Mouse (Mus musculus): ENCODE data around the gene Krtcap2.

Gene Krtcap2

GRCm38 (mm10) chr3:89225321-89225815, 20.4 kb upstream of the Krtcap2 start:
- no peak for DNase-seq (ENCODE audit: low spot score in 2 of 2)

- no peak for DNase-seq (ENCODE audit: low spot score in 2 of 2)
Measured at GRCm38 (mm10) chr3:89225918-89226317, 19.8 kb upstream of the Krtcap2 start.

GRCm38 (mm10) chr3:89226361-89226760, 19.4 kb upstream of the Krtcap2 start:
- DNase-seq (ENCODE audit: low spot score in 2 of 2): no peak

DNA sequence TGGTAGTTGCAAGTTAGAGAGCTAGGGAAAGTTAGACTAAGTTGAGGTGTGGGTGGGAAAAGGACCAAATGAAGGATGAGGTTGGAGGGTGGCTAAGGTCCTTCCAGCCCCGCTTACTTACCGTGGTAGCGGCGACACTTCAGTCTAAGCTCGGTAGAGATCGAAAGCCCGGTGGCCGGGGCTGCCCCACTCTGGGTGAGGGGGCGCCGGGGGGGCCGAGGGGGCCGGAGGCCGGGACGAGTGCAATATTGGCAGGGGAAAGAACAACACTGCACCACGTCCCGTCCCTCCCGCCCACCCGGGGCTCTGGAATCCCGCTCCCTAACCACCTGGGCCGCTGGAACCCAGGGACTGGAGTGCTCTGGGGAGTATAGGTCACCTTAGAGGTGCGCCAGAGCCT, 18.9 kb upstream of the Krtcap2 start, which contains the start of gene Mtx1:
Mtx1 (minus strand) TSS at position 189 of the 400 bp plus-strand sequence.
- DNase-seq (ENCODE audit: low spot score in 2 of 2): no peak

DNA sequence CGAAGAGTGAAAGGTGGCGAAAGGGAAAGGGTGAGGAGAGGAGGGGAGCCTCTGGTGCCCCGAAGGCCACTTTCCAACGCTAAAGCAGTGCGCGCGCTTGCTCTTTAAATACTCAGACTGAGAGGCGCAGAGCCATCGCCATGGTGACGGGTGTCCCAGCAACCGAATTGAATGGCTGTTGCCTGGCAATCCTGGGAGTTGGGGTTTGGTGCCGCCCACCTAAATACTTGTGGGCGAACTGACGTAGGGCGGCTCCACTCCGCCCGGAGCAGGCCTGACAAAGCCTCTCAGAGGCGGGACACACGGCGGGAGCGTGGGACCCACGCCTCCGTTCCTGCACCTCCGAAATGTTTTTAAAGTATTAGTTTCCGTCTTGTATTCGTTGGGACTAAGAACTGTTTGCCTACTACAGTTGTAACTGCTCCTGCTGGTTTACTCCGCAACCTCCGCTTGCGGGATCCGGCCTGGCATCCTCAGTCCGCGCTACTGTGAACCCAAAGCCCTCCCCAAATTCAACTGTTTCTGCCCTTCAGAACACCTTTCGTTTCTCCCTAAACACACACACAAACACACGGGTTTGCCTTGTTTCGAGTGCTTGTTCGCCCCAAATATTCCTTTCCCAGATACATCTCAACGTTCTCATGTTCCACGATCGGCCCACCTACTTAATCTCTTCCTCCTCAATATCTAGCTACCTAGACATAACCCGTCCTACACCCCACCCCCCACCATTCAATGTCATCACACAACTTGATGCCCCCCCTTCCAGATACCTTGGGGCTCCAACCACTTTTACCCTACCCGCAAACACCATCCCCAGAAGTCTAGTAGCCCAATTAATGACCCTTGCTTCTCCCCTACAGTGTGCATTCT, 18.2 kb upstream of the Krtcap2 start:
- DNase-seq (ENCODE audit: low spot score in 2 of 2): peak; percentile 69 to 74

- peak; percentile 86 to 88 for DNase-seq (ENCODE audit: low spot score in 2 of 2)
Measured at GRCm38 (mm10) chr3:89228180-89228549, 17.6 kb upstream of the Krtcap2 start.

DNA sequence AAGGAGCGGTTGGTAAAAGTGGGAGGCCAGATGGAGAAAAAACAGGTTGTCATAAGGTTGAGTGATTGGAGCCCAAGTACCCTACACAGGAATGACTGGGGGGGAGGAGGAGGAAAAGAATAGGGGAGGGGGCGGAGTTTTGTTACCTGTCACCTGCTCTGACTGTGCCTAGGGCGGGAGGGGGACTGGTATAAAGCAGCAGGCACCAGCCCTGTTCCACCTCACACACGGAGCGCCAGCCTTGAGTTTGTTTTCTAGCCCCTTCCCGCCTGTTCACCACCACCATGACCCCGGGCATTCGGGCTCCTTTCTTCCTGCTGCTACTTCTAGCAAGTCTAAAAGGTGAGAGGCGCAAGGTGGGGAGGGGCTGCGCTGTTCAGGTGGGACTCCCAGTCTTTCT, 16.9 kb upstream of the Krtcap2 start, which contains the start of gene Muc1:
Muc1 (plus strand) TSS at position 222 of the 400 bp plus-strand sequence.
- no peak for DNase-seq (ENCODE audit: low spot score in 2 of 2)

DNA sequence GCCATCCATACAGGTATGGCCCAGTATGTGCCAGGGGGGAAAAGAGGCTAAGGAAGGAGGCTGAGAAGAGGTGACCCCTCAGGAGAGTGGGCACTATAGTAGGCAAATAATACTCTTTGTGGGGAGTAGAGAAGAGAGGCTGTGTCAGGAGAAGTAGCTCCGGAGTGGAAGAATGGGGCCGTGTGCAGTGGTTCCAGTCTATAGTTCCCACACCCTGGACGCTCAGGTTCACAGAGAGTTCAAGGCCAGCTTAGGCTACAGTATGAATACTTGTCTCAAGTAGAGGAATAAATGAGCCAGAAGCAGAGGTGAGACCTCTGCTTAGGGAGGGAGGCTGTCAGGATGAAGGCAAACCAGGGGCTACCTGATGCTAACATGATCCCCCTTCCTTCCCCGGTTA, 16.5 kb upstream of the Krtcap2 start:
- no peak for DNase-seq (ENCODE audit: low spot score in 2 of 2)

GRCm38 (mm10) chr3:89230561-89230960, 15.2 kb upstream of the Krtcap2 start:
- DNase-seq (ENCODE audit: low spot score in 2 of 2): peak; percentile 68 to 87

DNA sequence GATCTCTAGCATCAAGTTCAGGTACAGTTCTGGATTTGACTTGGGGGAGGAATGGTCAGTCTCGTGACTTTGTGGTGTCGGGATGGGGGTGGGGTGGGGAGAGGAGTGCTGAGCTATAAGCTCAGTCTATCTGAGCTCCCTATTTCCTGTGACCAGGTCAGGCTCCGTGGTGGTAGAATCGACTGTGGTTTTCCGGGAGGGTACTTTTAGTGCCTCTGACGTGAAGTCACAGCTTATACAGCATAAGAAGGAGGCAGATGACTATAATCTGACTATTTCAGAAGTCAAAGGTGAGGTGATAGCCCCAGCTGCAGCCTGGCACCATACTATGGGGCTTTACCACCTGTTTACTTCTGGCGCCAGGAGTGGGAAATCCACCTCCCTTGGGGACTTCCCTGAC, 14.4 kb upstream of the Krtcap2 start:
- peak; percentile 73 to 84 for DNase-seq (ENCODE audit: low spot score in 2 of 2)

DNA sequence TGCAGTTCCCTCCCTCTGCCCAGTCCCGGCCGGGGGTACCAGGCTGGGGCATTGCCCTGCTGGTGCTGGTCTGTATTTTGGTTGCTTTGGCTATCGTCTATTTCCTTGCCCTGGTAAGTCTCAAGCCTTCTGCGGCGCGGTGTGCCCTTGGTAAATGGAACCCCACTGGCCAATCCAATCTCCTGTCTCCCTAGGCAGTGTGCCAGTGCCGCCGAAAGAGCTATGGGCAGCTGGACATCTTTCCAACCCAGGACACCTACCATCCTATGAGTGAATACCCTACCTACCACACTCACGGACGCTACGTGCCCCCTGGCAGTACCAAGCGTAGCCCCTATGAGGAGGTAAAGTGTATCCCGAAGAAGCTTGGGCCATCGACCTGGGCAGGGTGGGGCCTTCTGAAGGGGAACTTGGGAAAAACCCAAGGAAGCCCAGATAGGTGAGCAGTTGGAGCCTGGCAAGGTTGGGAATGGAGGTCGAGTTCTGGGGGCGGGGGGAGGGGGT, 13.9 kb upstream of the Krtcap2 start:
- DNase-seq (ENCODE audit: low spot score in 2 of 2): no peak

DNA sequence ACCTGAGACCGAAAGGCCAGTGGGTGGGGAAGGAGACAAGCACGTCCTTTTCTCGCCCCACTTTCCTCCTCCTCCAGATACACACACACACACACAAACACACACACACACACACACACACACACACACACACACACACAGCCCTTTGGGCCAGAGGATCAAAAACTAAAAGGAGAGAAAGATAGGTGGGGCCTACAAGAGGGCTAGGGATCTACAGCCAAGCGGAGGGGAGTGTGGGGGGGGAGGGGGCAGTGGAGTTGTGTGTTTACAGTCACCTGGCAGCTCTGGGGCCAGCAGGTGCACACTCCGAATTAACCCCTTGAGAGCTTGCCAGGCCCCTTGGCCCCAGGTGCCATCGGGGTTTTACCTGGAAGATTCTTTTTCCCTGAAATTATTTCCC, 13.2 kb upstream of the Krtcap2 start:
- no peak for DNase-seq (ENCODE audit: low spot score in 2 of 2)

- DNase-seq (ENCODE audit: low spot score in 2 of 2): peak; percentile 46 to 58
Measured at GRCm38 (mm10) chr3:89233562-89234110, 12.1 kb upstream of the Krtcap2 start.

- no peak for DNase-seq (ENCODE audit: low spot score in 2 of 2)
Measured at GRCm38 (mm10) chr3:89236516-89236915, 9.2 kb upstream of the Krtcap2 start.

DNA sequence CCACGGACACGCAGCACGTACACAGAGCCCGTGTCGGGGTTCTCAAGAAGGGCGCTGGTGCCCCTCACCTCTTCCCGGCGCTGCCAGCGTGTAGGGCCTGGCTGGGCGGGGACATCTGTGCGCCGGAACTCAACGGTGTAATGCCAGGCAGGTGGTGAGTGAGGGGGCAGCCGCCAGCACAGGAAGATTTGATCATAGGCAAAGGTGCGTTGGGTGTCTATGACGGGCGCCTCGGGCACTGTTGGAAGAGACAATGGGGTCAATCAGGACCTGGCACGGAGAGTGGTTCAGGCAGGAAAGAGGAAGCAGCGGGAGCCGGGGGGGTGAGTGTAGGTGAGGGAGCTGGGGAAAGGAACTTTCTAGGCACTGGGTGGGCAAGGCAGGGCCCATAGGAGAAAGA, 8.1 kb upstream of the Krtcap2 start:
- no peak for DNase-seq (ENCODE audit: low spot score in 2 of 2)

- DNase-seq (ENCODE audit: low spot score in 2 of 2): no peak
Measured at GRCm38 (mm10) chr3:89238494-89238893, 7.3 kb upstream of the Krtcap2 start.

DNA sequence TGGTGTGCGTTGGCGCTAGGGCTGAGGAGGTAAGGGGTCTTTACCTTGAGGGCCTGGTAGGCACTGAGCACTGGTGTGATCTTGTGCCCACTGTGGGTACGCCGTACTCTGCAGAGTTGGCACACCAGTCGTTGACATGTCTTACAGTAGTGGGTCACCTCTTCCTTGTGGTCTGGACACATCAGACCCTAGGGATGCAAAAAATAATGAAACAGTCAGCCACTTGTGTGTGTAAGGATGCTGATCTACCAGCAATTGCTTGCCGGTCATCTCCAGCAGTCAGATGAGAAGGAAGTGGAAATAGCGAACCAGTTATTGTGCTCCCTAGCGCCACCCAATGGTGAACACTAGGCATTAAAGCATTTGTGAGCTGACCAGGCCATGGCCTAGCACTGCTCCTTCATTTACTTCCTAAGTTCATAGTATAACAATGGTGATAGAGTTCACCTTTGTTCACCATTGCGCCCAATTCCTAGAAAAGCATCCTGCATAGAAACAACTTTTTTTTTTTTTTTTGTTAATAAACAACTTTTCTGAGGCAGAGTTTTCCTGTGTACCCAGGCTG, 3.4 kb upstream of the Krtcap2 start:
- peak; percentile 76 to 82 for DNase-seq (ENCODE audit: low spot score in 2 of 2)

DNA sequence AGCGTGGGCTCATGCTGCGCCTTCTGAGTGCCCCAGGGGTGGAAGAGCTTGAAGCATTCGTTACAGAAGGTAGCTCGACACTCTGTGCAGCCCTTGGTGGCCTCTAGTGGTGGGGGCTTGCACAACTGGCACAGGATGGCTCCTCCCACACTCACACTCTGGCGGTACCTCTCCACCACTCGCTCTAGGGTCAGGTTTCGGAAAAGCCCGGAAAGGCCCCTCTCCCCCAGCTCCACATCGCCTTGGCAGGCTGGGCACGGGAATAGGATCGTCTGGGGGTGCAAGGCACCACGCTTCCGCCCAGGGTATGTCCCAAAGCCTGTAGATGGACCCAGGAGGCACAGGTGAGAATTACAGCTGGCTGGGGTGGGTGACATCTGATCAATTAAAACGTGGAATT, 2.2 kb upstream of the Krtcap2 start:
- DNase-seq (ENCODE audit: low spot score in 2 of 2): peak; percentile 68 to 77

- peak; percentile 49 to 55 for DNase-seq (ENCODE audit: low spot score in 2 of 2)
Measured at GRCm38 (mm10) chr3:89244158-89244981, 1.4 kb upstream of the Krtcap2 start.

- DNase-seq (ENCODE audit: low spot score in 2 of 2): no peak
Measured at GRCm38 (mm10) chr3:89244982-89245687, 631 bp upstream of the Krtcap2 start.

All from natural killer cell, adult 2 months (primary cell).